8 mouse cellular contexts compared by ENCODE assay signal in genomic region chr1:134406414-134406771, GRCm38 (mm10). TPM values are rescaled to one million over a fixed set of nuclear protein-coding genes. Genes with fewer than 3 reads are reported as not detected.
DNase-seq lines count a peak whose midpoint lies in the region; ATAC-seq and TF ChIP-seq lines count a peak whose summit lies in the region.

No protein-coding gene starts in this region.

- TF ChIP-seq CTCF in G1E (IDR thresholded peaks at IDR 0.05; ENCODE audit: low read depth, low read length) = no peak

- H3K4me3 ChIP-seq in heart, embryonic 15.5 days = peak overlapping the region; percentile 72
- peak overlapping the region; percentile 83 for H3K4me3 ChIP-seq in G1E (ENCODE audit: low read depth, low read length)
- H3K4me3 ChIP-seq in midbrain, embryonic 10.5 days = peak overlapping the region; percentile 75

- peak overlapping the region; percentile 79 for H3K9ac ChIP-seq in heart, embryonic 15.5 days

- no peaks in the 10 kb centered on the region for H3K9me3 ChIP-seq in heart, embryonic 15.5 days (replicated peaks)
- no peaks in the 10 kb centered on the region for H3K9me3 ChIP-seq in G1E (replicated peaks)
- H3K9me3 ChIP-seq in midbrain, embryonic 10.5 days (replicated peaks) = no peaks in the 10 kb centered on the region

- H3K27me3 ChIP-seq in heart, embryonic 15.5 days = no peaks in the 10 kb centered on the region
- H3K27me3 ChIP-seq in G1E (ENCODE audit: insufficient read depth, low read length) = no peaks in the 10 kb centered on the region
- H3K27me3 ChIP-seq in midbrain, embryonic 10.5 days (ENCODE audit: low read depth, poor library complexity, severe bottlenecking) = peaks cover 7% of the 10 kb centered on the region; the same call in 1 of the 2 replicates

- peak overlapping the region; percentile 91 for H3K4me2 ChIP-seq in heart, embryonic 15.5 days

- peak overlapping the region; percentile 78 for H3K27ac ChIP-seq in heart, embryonic 15.5 days
- H3K27ac ChIP-seq in midbrain, embryonic 10.5 days (replicated peaks) = peak overlapping the region; percentile 85

- DNase-seq in heart, adult 18-20 months = no peak
- peak; percentile 32 for DNase-seq in G1E (ENCODE audit: low spot score)
- DNase-seq in midbrain, embryonic 10.5 days (ENCODE audit: low spot score) = no peak
- DNase-seq in cerebellum, adult 8-10 months = no peak
- no peak for DNase-seq in adrenal gland, adult 2 months
- no peak for DNase-seq in frontal cortex, postnatal 10 days (ENCODE audit: low spot score in 2 of 2)

- WGBS in heart, embryonic 15.5 days = 25% methylated on average over 8 of the region's 8 CpGs
- 35% methylated on average over 8 of the region's 8 CpGs for WGBS in midbrain, embryonic 10.5 days

- no peak for ATAC-seq in heart, embryonic 15.5 days (replicated peaks; ENCODE audit: insufficient number of reproducible peaks, insufficient read depth, low FRiP score, low read depth)
- no peak for ATAC-seq in G1E (ENCODE audit: extremely low read depth, insufficient number of reproducible peaks, low FRiP score, poor library complexity, severe bottlenecking)
- ATAC-seq in hematopoietic stem cell, adult 5-6 weeks (replicated peaks in 1 of 2; ENCODE audit: insufficient read depth in 1 of 2, low FRiP score in 2 of 2, low TSS enrichment in 1 of 2, low read depth in 1 of 2, poor library complexity in 2 of 2, severe bottlenecking in 2 of 2) = peak; percentile 9 to 26; a peak in 1 of 4 replicates

- peaks cover 10% of the 10 kb centered on the region for H3K4me1 ChIP-seq in heart, embryonic 15.5 days (replicated peaks)
- H3K4me1 ChIP-seq in G1E (ENCODE audit: insufficient read depth, low read depth, low read length) = peaks cover 31% of the 10 kb centered on the region
- peaks cover 18% of the 10 kb centered on the region for H3K4me1 ChIP-seq in midbrain, embryonic 10.5 days

- peaks cover 39% of the 10 kb centered on the region for H3K36me3 ChIP-seq in heart, embryonic 15.5 days
- peaks cover 51% of the 10 kb centered on the region for H3K36me3 ChIP-seq in G1E (replicated peaks)
- peaks cover 39% of the 10 kb centered on the region for H3K36me3 ChIP-seq in midbrain, embryonic 10.5 days

RNA-seq across cellular contexts. Expression of gene Cyb5r1, which starts 1.0 kb away (rescaled TPM):
- polyA plus RNA-seq in heart, embryonic 15.5 days (2015; fragmentation: Nextera tagmentation; extraction: Ambion mirVana) = 37.4 and 45.4 TPM in 2 replicates
- total RNA-seq in heart, adult 18-20 months (2021) = 10 to 100 TPM; 27.4 to 28.0 TPM
- 115 and 119 TPM in 2 replicates for total RNA-seq in G1E (2014; fragmentation: Nextera tagmentation)
- total RNA-seq in G1E (2017) = 41.6 and 42.1 TPM in 2 replicates
- 48.1 and 59.5 TPM in 2 replicates for polyA plus RNA-seq in G1E (2012)
- total RNA-seq in hematopoietic stem cell, adult 5-6 weeks (2017) = 22.0 and 27.3 TPM in 2 replicates
- 24.5 and 27.9 TPM in 2 replicates for polyA plus RNA-seq in midbrain, embryonic 10.5 days (2016; fragmentation: Nextera tagmentation; extraction: Ambion mirVana)
- 10 to 100 TPM; 34.2 to 82.9 TPM for total RNA-seq in adrenal gland, adult 2 months (2021)
- 81.8 and 85.3 TPM in 2 replicates for polyA plus RNA-seq in adrenal gland, adult 2 months (2012; rRNA removed)

RNA-seq across cellular contexts. Expression of gene Adipor1, which starts 8.8 kb away (rescaled TPM):
- polyA plus RNA-seq in heart, embryonic 15.5 days (2015; fragmentation: Nextera tagmentation; extraction: Ambion mirVana) = 139 and 142 TPM in 2 replicates
- total RNA-seq in heart, adult 18-20 months (2021) = 100 to 1,000 TPM; 126 to 129 TPM
- total RNA-seq in G1E (2014; fragmentation: Nextera tagmentation) = 154 and 168 TPM in 2 replicates
- 82.0 and 88.8 TPM in 2 replicates for total RNA-seq in G1E (2017)
- 97.2 and 129 TPM in 2 replicates for polyA plus RNA-seq in G1E (2012)
- total RNA-seq in hematopoietic stem cell, adult 5-6 weeks (2017) = 49.1 and 55.6 TPM in 2 replicates
- polyA plus RNA-seq in midbrain, embryonic 10.5 days (2016; fragmentation: Nextera tagmentation; extraction: Ambion mirVana) = 74.3 and 75.7 TPM in 2 replicates
- 100 to 1,000 TPM; 123 to 129 TPM for total RNA-seq in adrenal gland, adult 2 months (2021)
- 328 and 482 TPM in 2 replicates for polyA plus RNA-seq in adrenal gland, adult 2 months (2012; rRNA removed)

RNA-seq across cellular contexts. Expression of gene 4933406M09Rik, which starts 20.7 kb away (rescaled TPM):
- not detected in 2 replicates for polyA plus RNA-seq in heart, embryonic 15.5 days (2015; fragmentation: Nextera tagmentation; extraction: Ambion mirVana)
- total RNA-seq in heart, adult 18-20 months (2021) = not detected
- total RNA-seq in G1E (2014; fragmentation: Nextera tagmentation) = not detected in 2 replicates
- 0.06 and 0.16 TPM in 2 replicates for total RNA-seq in G1E (2017)
- polyA plus RNA-seq in G1E (2012) = not detected in 2 replicates
- not detected in 2 replicates for total RNA-seq in hematopoietic stem cell, adult 5-6 weeks (2017)
- not detected in 2 replicates for polyA plus RNA-seq in midbrain, embryonic 10.5 days (2016; fragmentation: Nextera tagmentation; extraction: Ambion mirVana)
- not detected for total RNA-seq in adrenal gland, adult 2 months (2021)
- polyA plus RNA-seq in adrenal gland, adult 2 months (2012; rRNA removed) = not detected in 2 replicates

RNA-seq across cellular contexts. Expression of gene Tmem183a, which starts 44.6 kb away (rescaled TPM):
- polyA plus RNA-seq in heart, embryonic 15.5 days (2015; fragmentation: Nextera tagmentation; extraction: Ambion mirVana) = 53.0 and 58.1 TPM in 2 replicates
- total RNA-seq in heart, adult 18-20 months (2021) = 10 to 100 TPM; 11.1 to 14.2 TPM
- total RNA-seq in G1E (2014; fragmentation: Nextera tagmentation) = 65.9 and 81.3 TPM in 2 replicates
- total RNA-seq in G1E (2017) = 84.9 and 94.0 TPM in 2 replicates
- 37.8 and 49.1 TPM in 2 replicates for polyA plus RNA-seq in G1E (2012)
- total RNA-seq in hematopoietic stem cell, adult 5-6 weeks (2017) = 44.3 and 84.2 TPM in 2 replicates
- 122 and 128 TPM in 2 replicates for polyA plus RNA-seq in midbrain, embryonic 10.5 days (2016; fragmentation: Nextera tagmentation; extraction: Ambion mirVana)
- 10 to 100 TPM; 50.0 to 55.4 TPM for total RNA-seq in adrenal gland, adult 2 months (2021)
- 37.4 and 40.7 TPM in 2 replicates for polyA plus RNA-seq in adrenal gland, adult 2 months (2012; rRNA removed)

RNA-seq across cellular contexts. Expression of gene Klhl12, which starts 48.9 kb away (rescaled TPM):
- 17.5 and 19.9 TPM in 2 replicates for polyA plus RNA-seq in heart, embryonic 15.5 days (2015; fragmentation: Nextera tagmentation; extraction: Ambion mirVana)
- 10 to 100 TPM; 22.5 to 22.8 TPM for total RNA-seq in heart, adult 18-20 months (2021)
- total RNA-seq in G1E (2014; fragmentation: Nextera tagmentation) (26.2 and 42.8 TPM in 2 replicates), G1E (2017) (36.9 and 39.0 TPM in 2 replicates)
- polyA plus RNA-seq in G1E (2012) = 4.8 and 5.1 TPM in 2 replicates
- total RNA-seq in hematopoietic stem cell, adult 5-6 weeks (2017) = 21.6 and 29.2 TPM in 2 replicates
- polyA plus RNA-seq in midbrain, embryonic 10.5 days (2016; fragmentation: Nextera tagmentation; extraction: Ambion mirVana) = 34.8 TPM in 2 replicates
- 10 to 100 TPM; 17.0 to 20.9 TPM for total RNA-seq in adrenal gland, adult 2 months (2021)
- polyA plus RNA-seq in adrenal gland, adult 2 months (2012; rRNA removed) = 3.6 and 4.7 TPM in 2 replicates

Comparison
In these comparisons a context has a peak if more than half of its experiments do, and no peak if none do; other contexts are left out.
1. ATAC-seq: peak in hematopoietic stem cell, adult 5-6 weeks (2 of 2); none in heart, embryonic 15.5 days (single experiment) and G1E (single experiment).
2. Peak in every context shown above with its lines, with median percentiles within 50 percentile points of each other: H3K4me3 ChIP-seq.